Mouse (Mus musculus): ENCODE measurements at regions not wholly inside any gene's neighbourhood (a gene's known extent, or its start where the extent isn't known, plus 50 kb on each side); places are given as distances from the start of the nearest gene placed in this dataset.
A peak's percentile ranks its signal among the peaks of the same experiment; 100 is the strongest.

DNA sequence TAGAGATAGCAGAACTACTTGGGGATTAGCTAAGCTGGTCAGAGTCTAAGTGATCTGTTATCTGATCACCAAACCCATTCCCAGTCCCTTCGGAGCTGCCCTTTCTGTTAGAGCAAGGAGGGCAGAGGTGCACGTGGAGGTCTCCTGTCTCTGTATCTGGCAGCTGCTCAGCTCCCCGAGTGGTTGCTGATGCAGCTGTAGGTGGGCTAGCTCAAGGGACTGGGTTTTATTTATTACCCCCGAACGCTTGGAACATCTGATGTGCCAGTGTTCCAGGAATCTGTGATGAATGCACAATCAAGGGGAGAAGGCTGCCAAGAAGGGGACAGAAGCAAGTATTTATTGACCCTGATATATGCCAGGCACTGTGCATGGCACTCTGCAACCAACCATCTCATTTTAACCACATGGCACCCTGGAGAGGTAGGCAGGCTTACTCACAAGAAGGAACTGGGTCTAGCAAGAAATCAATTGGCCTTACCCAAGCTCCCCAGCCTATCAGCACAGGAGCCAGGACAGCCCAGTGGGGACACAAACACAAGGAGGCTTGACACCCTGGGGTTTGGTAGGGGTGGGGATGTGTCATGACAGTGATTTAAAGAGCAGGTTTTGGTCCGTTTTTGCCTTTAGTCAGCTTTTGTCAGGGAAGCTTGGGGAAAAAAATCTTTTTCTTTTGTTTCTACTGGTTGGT is 154.6 kb upstream of the Bmper start:
- Histone ChIP-seq H3K4me3 (ENCODE audit: low read depth, low read length) (no peak overlapping the region), H3K4me2 (ENCODE audit: low read length) (no peak overlapping the region), H3K27ac (ENCODE audit: low read depth, low read length) (no peak overlapping the region), H3K4me1 (ENCODE audit: control insufficient read depth, insufficient read depth, low read length) (peaks cover 4% of the 10 kb centered on the region; the same call in 1 of the 2 replicates), H3K9ac (ENCODE audit: low read length) (no peak overlapping the region), H3K27me3 (replicated peaks; ENCODE audit: control insufficient read depth, insufficient read depth, low read length) (no peaks in the 10 kb centered on the region), H3K9me3 (replicated peaks; ENCODE audit: control insufficient read depth, low read length) (no peaks in the 10 kb centered on the region), H3K36me3 (ENCODE audit: control insufficient read depth, insufficient read depth, low read length) (no peaks in the 10 kb centered on the region)
- 64% methylated on average over 6 of the region's 6 CpGs for WGBS
- no peak for ATAC-seq
- DNase-seq (ENCODE audit: low spot score): no peak

DNA sequence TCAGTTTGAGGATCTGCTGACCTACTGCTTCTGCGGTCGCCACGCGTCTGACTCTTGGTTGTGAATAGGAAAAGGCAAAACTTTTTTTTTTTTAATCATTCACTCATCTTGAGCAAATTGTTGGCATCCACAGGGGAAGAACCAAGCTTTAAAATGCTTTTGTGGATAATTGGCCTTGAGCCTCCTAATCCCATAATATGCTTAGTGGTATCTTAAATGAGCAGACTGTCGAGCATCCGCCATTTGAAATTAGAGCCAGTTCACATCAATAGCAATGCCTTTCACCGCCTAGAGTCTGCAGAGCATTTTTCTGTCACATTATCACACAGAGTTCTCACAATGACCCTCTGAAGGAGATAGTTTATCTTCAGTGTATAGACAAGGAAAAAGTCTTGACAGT is 153.7 kb upstream of the Bmper start:
- H3K9me3 ChIP-seq (replicated peaks; ENCODE audit: control insufficient read depth, low read length): no peaks in the 10 kb centered on the region
- H3K27me3 ChIP-seq (replicated peaks; ENCODE audit: control insufficient read depth, insufficient read depth, low read length): no peaks in the 10 kb centered on the region
- no peak overlapping the region for H3K9ac ChIP-seq (ENCODE audit: low read length)
- 40% methylated on average over 7 of the region's 7 CpGs for WGBS
- no peak overlapping the region for H3K4me3 ChIP-seq (ENCODE audit: low read depth, low read length)
- ATAC-seq: no peak
- no peak overlapping the region for H3K27ac ChIP-seq (ENCODE audit: low read depth, low read length)
- H3K4me1 ChIP-seq (ENCODE audit: control insufficient read depth, insufficient read depth, low read length): 0 out of 2 replicates have a peak, but pooled peaks cover 3% of the 10 kb centered on the region
- no peak for DNase-seq (ENCODE audit: low spot score)
- H3K4me2 ChIP-seq (ENCODE audit: low read length): no peak overlapping the region
- H3K36me3 ChIP-seq (ENCODE audit: control insufficient read depth, insufficient read depth, low read length): no peaks in the 10 kb centered on the region

DNA sequence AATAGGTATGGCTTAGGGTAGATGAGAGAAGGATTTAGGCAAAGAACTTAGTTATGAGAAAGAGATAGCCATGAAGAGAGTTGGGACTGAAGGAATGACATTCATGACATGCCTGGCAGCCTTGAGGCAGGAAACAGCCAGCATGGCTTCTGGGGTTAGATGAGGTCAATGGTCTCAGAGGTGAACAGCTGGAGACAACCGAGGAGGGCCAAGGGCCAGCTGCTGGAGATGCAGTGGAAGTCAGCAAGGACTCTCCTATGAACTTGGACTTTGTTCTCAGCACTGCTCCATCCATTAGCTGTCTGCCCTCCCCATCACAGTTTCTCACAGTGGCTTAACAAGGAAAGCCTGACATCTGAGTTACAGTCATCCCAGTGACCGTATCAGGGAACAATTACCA is 151.9 kb upstream of the Bmper start:
- no peaks in the 10 kb centered on the region for H3K36me3 ChIP-seq (ENCODE audit: control insufficient read depth, insufficient read depth, low read length)
- H3K27me3 ChIP-seq (replicated peaks; ENCODE audit: control insufficient read depth, insufficient read depth, low read length): no peaks in the 10 kb centered on the region
- H3K27ac ChIP-seq (ENCODE audit: low read depth, low read length): no peak overlapping the region
- WGBS: 80% methylated on average over 2 of the region's 2 CpGs
- no peak overlapping the region for H3K9ac ChIP-seq (ENCODE audit: low read length)
- no peaks in the 10 kb centered on the region for H3K9me3 ChIP-seq (replicated peaks; ENCODE audit: control insufficient read depth, low read length)
- no peaks in the 10 kb centered on the region for H3K4me1 ChIP-seq (ENCODE audit: control insufficient read depth, insufficient read depth, low read length)
- no peak for ATAC-seq
- no peak overlapping the region for H3K4me3 ChIP-seq (ENCODE audit: low read depth, low read length)
- H3K4me2 ChIP-seq (ENCODE audit: low read length): no peak overlapping the region
- no peak for DNase-seq (ENCODE audit: low spot score)

DNA sequence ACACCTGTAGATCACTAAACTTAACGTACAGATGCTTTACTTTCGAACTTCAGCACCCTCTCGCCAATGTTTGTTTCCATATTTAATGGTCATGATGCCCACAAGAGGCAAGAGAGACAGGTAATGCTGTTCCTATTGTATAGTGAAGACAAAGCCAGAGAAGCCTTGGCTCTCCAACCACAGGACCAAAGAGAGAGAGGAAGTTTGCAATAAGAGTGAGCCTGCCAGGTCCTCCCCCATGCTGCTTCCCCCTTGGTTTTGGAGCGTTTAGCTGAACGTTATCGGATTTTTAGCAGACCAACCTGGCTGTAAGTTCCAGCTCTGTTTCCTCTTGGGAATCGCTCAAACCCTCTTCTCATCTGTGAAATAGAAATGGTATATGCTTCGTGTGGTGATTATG is 150.1 kb upstream of the Bmper start:
- Histone ChIP-seq H3K36me3 (ENCODE audit: control insufficient read depth, insufficient read depth, low read length) (no peaks in the 10 kb centered on the region), H3K4me2 (ENCODE audit: low read length) (no peak overlapping the region), H3K4me1 (ENCODE audit: control insufficient read depth, insufficient read depth, low read length) (no peaks in the 10 kb centered on the region), H3K9me3 (replicated peaks; ENCODE audit: control insufficient read depth, low read length) (no peaks in the 10 kb centered on the region), H3K27me3 (replicated peaks; ENCODE audit: control insufficient read depth, insufficient read depth, low read length) (no peaks in the 10 kb centered on the region), H3K4me3 (ENCODE audit: low read depth, low read length) (no peak overlapping the region), H3K9ac (ENCODE audit: low read length) (no peak overlapping the region), H3K27ac (ENCODE audit: low read depth, low read length) (no peak overlapping the region)
- 86% methylated on average over 8 of the region's 8 CpGs for WGBS
- ATAC-seq (no peak), DNase-seq (ENCODE audit: low spot score) (no peak)

DNA sequence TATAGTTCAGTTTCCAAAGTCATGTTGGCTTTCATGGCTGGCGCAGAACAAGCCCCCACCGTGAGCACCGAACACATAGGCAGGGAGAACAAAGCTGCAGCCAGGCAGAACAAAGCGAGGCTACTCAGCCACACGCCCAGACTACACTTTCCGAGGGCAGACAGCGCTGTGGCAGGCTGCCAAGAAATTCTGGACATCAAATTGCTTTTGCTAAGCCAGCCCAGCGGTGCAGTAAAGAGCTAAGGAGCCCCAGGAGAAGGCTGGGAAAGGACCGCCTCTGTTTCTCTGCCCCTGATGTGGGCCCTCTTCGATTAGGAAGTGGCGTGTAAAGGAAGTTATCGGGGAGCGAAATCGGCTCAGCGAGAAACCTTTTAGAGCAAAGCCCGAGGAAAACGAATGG is 139.3 kb upstream of the Bmper start:
- Histone ChIP-seq H3K27ac (ENCODE audit: low read depth, low read length) (peak overlapping the region; percentile 80), H3K4me3 (ENCODE audit: low read depth, low read length) (no peak overlapping the region), H3K4me1 (ENCODE audit: control insufficient read depth, insufficient read depth, low read length) (peaks cover 11% of the 10 kb centered on the region; the same call in 1 of the 2 replicates), H3K9ac (ENCODE audit: low read length) (peak overlapping the region; percentile 29; the same call in 1 of the 2 replicates), H3K9me3 (replicated peaks; ENCODE audit: control insufficient read depth, low read length) (no peaks in the 10 kb centered on the region), H3K36me3 (ENCODE audit: control insufficient read depth, insufficient read depth, low read length) (no peaks in the 10 kb centered on the region), H3K4me2 (ENCODE audit: low read length) (peak overlapping the region; percentile 34; the same call in 1 of the 2 replicates), H3K27me3 (replicated peaks; ENCODE audit: control insufficient read depth, insufficient read depth, low read length) (no peaks in the 10 kb centered on the region)
- DNase-seq (ENCODE audit: low spot score): peak; percentile 96
- peak; percentile 93 for ATAC-seq
- WGBS: 3% methylated on average over 17 of the region's 17 CpGs

DNA sequence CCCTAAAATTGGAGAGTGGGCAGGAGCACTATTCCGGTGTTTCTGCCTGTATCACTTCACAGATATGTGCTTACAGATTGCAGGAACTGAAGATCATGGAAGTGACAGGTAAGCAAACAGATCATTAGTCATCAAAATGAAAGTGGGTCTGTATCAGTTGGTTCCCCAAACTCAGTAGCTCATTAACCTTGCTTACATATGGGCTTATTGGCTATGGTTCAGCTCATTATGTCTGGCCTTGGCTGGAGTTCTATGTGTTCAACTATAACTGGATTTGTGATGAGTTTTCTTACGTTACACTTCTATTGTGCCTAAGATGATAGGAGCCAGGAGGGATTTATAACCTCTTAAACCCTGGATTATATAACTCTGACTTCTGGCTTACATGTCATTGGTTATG is 133.5 kb upstream of the Bmper start:
- H3K9me3 ChIP-seq (replicated peaks; ENCODE audit: control insufficient read depth, low read length): no peaks in the 10 kb centered on the region
- DNase-seq (ENCODE audit: low spot score): peak; percentile 71
- H3K27ac ChIP-seq (ENCODE audit: low read depth, low read length): no peak overlapping the region
- peak; percentile 62 for ATAC-seq
- no peak overlapping the region for H3K4me3 ChIP-seq (ENCODE audit: low read depth, low read length)
- H3K4me2 ChIP-seq (ENCODE audit: low read length): no peak overlapping the region
- no peaks in the 10 kb centered on the region for H3K36me3 ChIP-seq (ENCODE audit: control insufficient read depth, insufficient read depth, low read length)
- no peaks in the 10 kb centered on the region for H3K27me3 ChIP-seq (replicated peaks; ENCODE audit: control insufficient read depth, insufficient read depth, low read length)
- no peak overlapping the region for H3K9ac ChIP-seq (ENCODE audit: low read length)
- WGBS: 39% methylated on average over 2 of the region's 2 CpGs
- no peaks in the 10 kb centered on the region for H3K4me1 ChIP-seq (ENCODE audit: control insufficient read depth, insufficient read depth, low read length)

DNA sequence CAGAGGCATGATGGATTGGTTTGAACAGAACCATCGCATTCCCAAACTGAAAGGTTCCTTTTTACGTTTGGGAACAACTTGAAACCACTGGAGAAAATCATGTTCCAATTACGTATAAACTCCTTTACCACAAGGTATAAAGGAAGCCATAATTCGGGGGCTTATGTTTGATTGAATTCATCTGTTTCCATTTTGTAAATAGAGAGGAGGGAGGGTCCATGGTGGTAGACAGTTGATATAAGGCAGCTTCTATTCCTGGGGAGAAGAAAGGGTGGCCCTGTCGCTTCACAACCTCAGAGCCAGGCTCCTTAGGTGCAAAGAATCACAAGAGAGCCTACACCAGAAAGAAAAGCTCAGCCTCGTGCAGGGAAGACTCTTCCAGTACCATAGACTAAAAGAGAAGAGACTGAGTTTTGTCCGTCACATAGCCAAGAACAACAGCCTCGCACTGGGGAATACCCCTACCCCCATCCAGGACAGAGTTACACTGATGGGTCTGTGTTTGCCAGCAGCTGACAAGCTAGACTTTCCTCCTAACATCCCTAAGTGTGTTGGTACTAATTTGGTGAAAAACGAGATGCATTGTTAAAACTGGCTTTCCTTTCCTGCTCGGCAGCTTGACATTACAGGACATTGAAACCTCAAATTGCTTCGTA is 125.6 kb upstream of the Bmper start:
- 75% methylated on average over 11 of the region's 11 CpGs for WGBS

DNA sequence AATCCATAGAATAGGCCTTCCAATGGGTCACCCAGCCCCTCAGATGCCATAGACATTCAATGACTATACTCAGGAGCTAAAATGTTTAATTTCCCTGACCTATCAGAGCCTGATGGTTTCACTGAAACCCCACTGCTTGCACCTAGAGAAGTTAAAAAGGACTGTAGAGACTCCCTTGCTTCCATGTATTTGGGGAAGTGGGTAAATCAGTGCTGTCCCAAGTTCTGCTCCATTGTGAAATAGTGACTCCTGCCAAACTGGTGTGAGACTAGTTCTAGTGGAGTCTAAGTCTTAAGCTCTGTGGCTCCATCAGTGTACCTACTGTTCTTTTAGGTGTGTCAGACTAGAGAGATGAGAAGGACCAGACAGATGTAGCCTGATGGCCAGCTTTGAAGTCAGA is 121.3 kb upstream of the Bmper start:
- no peak for ATAC-seq
- no peak for DNase-seq (ENCODE audit: low spot score)
- no peak overlapping the region for H3K4me3 ChIP-seq (ENCODE audit: low read depth, low read length)
- no peaks in the 10 kb centered on the region for H3K36me3 ChIP-seq (ENCODE audit: control insufficient read depth, insufficient read depth, low read length)
- no peak overlapping the region for H3K27ac ChIP-seq (ENCODE audit: low read depth, low read length)
- H3K9me3 ChIP-seq (replicated peaks; ENCODE audit: control insufficient read depth, low read length): no peaks in the 10 kb centered on the region
- H3K4me1 ChIP-seq (ENCODE audit: control insufficient read depth, insufficient read depth, low read length): peaks cover 2% of the 10 kb centered on the region; the same call in 1 of the 2 replicates
- H3K4me2 ChIP-seq (ENCODE audit: low read length): no peak overlapping the region
- no peaks in the 10 kb centered on the region for H3K27me3 ChIP-seq (replicated peaks; ENCODE audit: control insufficient read depth, insufficient read depth, low read length)
- no peak overlapping the region for H3K9ac ChIP-seq (ENCODE audit: low read length)

More for the DNA sequence above, 125.6 kb upstream of the Bmper start:
- Histone ChIP-seq H3K36me3 (ENCODE audit: control insufficient read depth, insufficient read depth, low read length) (no peaks in the 10 kb centered on the region), H3K4me2 (ENCODE audit: low read length) (no peak overlapping the region), H3K9ac (ENCODE audit: low read length) (no peak overlapping the region), H3K27me3 (replicated peaks; ENCODE audit: control insufficient read depth, insufficient read depth, low read length) (no peaks in the 10 kb centered on the region), H3K4me3 (ENCODE audit: low read depth, low read length) (no peak overlapping the region), H3K4me1 (ENCODE audit: control insufficient read depth, insufficient read depth, low read length) (no peaks in the 10 kb centered on the region; the same call in 1 of the 2 replicates), H3K27ac (ENCODE audit: low read depth, low read length) (no peak overlapping the region), H3K9me3 (replicated peaks; ENCODE audit: control insufficient read depth, low read length) (no peaks in the 10 kb centered on the region)
- ATAC-seq (no peak), DNase-seq (ENCODE audit: low spot score) (no peak)
